Mouse (Mus musculus): Measurements from ENCODE around the gene Tnni2. TPM values are rescaled to one million over a fixed set of nuclear protein-coding genes. Genes with fewer than 3 reads are reported as not detected.

Tnni2 gene
- polyA plus RNA-seq, 1 experiment from 2014 or later: 2.4 TPM

GRCm38 (mm10) chr7:142433623-142434022, 8.0 kb upstream of the Tnni2 start:
- H3K36me3 ChIP-seq: no peaks in the 10 kb centered on the region
- ATAC-seq (ENCODE audit: borderline replicate concordance, extremely low read depth, low FRiP score, low TSS enrichment): no peak
- H3K27me3 ChIP-seq: no peaks in the 10 kb centered on the region
- peak overlapping the region; percentile 34; the same call in 1 of the 2 replicates for H3K9ac ChIP-seq
- H3K4me3 ChIP-seq: no peak overlapping the region
- H3K9me3 ChIP-seq: no peaks in the 10 kb centered on the region
- peak overlapping the region; percentile 96 for H3K27ac ChIP-seq
- H3K4me1 ChIP-seq: peaks cover 69% of the 10 kb centered on the region
- 15% methylated on average over 19 of the region's 19 CpGs for WGBS
- no peak overlapping the region; the same call in 1 of the 2 replicates for H3K4me2 ChIP-seq

- Histone ChIP-seq H3K9ac (peak within 1 kb of the TSS; percentile 34; the same call in 1 of the 2 replicates), H3K4me2 (no peak within 1 kb of the TSS; the same call in 1 of the 2 replicates), H3K4me3 (no peak within 1 kb of the TSS), H3K9me3 (no peaks in the 10 kb centered on the region), H3K4me1 (peaks cover 63% of the 10 kb centered on the region), H3K27ac (peak within 1 kb of the TSS; percentile 96), H3K27me3 (no peaks in the 10 kb centered on the region), H3K36me3 (no peaks in the 10 kb centered on the region)
- WGBS: 71% methylated on average over 10 of the region's 10 CpGs
- no peak for ATAC-seq (ENCODE audit: borderline replicate concordance, extremely low read depth, low FRiP score, low TSS enrichment)
Observed at GRCm38 (mm10) chr7:142434137-142434865, 7.3 kb upstream of the Tnni2 start, which contains the start of gene Syt8. Syt8 (plus strand) TSS chr7:142434850.

GRCm38 (mm10) chr7:142435524-142435923, 6.1 kb upstream of the Tnni2 start:
- Histone ChIP-seq H3K36me3 (no peaks in the 10 kb centered on the region), H3K27ac (peak overlapping the region; percentile 96), H3K4me2 (no peak overlapping the region), H3K9me3 (no peaks in the 10 kb centered on the region), H3K4me1 (peaks cover 54% of the 10 kb centered on the region), H3K4me3 (no peak overlapping the region), H3K27me3 (no peaks in the 10 kb centered on the region), H3K9ac (no peak overlapping the region)
- ATAC-seq (ENCODE audit: borderline replicate concordance, extremely low read depth, low FRiP score, low TSS enrichment): no peak
- 21% methylated on average over 4 of the region's 4 CpGs for WGBS

- Histone ChIP-seq H3K36me3 (no peaks in the 10 kb centered on the region), H3K9me3 (no peaks in the 10 kb centered on the region), H3K27ac (peak overlapping the region; percentile 51), H3K9ac (no peak overlapping the region), H3K4me2 (no peak overlapping the region), H3K27me3 (no peaks in the 10 kb centered on the region), H3K4me3 (no peak overlapping the region), H3K4me1 (peaks cover 48% of the 10 kb centered on the region)
- 81% methylated on average over 5 of the region's 5 CpGs for WGBS
- no peak for ATAC-seq (ENCODE audit: borderline replicate concordance, extremely low read depth, low FRiP score, low TSS enrichment)
Observed at GRCm38 (mm10) chr7:142437324-142437723, 4.3 kb upstream of the Tnni2 start.

GRCm38 (mm10) chr7:142439966-142440365, 1.6 kb upstream of the Tnni2 start:
- Histone ChIP-seq H3K27me3 (no peaks in the 10 kb centered on the region), H3K4me2 (no peak overlapping the region), H3K27ac (peak overlapping the region; percentile 64; the same call in 1 of the 2 replicates), H3K9ac (no peak overlapping the region), H3K36me3 (no peaks in the 10 kb centered on the region), H3K9me3 (no peaks in the 10 kb centered on the region), H3K4me1 (peaks cover 24% of the 10 kb centered on the region), H3K4me3 (no peak overlapping the region)
- no peak for ATAC-seq (ENCODE audit: borderline replicate concordance, extremely low read depth, low FRiP score, low TSS enrichment)
- WGBS: 80% methylated on average over 14 of the region's 14 CpGs

DNA sequence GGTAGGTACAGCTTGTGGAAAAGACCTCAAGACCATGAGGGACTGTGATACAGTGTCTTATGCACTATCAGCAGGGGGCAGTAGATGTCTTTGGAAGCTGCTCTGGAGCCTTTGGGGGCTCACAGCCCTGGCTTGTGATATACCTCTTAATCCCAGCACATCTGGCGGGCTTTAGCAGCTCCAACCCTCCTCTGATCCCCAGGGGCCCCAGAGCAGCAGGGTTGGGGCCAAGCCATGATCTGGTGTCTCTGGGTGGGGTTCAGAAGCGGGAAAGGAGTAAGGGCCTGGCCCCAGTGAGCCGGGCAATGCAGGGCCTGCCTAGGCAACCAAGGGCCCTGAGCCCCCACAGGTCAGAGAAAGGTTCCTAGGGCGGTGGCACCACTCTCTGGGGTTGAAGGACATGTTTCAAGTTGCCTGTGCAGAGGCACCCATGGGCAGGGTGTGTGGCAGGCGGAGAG, 922 bp upstream of the Tnni2 start:
- peak; percentile 81 for ATAC-seq (ENCODE audit: borderline replicate concordance, extremely low read depth, low FRiP score, low TSS enrichment)
- Histone ChIP-seq H3K4me1 (peaks cover 16% of the 10 kb centered on the region), H3K27me3 (no peaks in the 10 kb centered on the region), H3K4me3 (no peak overlapping the region), H3K27ac (peak overlapping the region; percentile 64), H3K9me3 (no peaks in the 10 kb centered on the region), H3K4me2 (no peak overlapping the region), H3K36me3 (no peaks in the 10 kb centered on the region), H3K9ac (no peak overlapping the region)
- WGBS: 46% methylated on average over 5 of the region's 5 CpGs

DNA sequence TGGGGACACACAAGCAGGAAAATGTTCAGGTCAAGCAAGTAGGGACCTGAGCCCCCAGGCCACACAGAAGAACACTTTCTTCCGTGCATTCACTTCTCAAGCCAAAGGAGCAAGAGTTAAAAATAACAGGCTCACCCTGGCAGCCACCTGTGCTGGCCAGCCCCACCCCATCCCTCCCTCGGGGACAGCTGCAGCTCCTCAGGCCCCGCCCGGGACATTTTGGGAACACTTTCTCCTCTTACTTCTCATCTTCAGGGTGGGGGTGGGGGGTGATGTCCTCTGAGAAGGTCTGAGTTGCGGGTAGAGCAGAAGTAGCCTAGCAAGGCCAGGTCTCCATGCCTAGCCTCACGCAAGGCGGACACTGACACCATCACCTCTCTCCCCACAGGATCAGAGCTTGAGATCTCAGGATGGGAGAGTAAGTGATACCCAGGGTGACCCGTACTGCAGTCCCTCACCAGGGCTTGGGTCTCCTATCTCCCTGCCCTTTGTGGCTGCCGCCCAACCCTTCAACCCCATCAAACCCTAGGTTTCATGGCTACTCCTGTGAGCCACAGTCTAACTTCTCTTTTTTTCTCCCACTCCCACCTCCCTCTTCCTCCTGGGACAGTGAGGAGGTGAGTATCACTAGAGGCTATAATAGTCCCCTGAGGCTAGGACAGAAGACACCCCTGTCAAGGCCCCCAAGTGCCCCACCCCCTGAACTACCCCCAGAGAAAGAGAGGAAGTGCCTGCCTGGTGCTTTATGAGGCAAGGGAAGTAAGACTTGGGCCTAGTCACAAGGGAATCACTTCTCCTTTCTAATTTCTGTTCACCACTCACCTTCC, 686 bp downstream of the Tnni2 start:
- H3K4me3 ChIP-seq: no peak overlapping the region
- no peaks in the 10 kb centered on the region for H3K9me3 ChIP-seq
- peaks cover 16% of the 10 kb centered on the region for H3K4me1 ChIP-seq
- no peaks in the 10 kb centered on the region for H3K27me3 ChIP-seq
- no peak overlapping the region for H3K9ac ChIP-seq
- ATAC-seq (ENCODE audit: borderline replicate concordance, extremely low read depth, low FRiP score, low TSS enrichment): no peak
- no peaks in the 10 kb centered on the region for H3K36me3 ChIP-seq
- WGBS: 68% methylated on average over 9 of the region's 9 CpGs
- H3K4me2 ChIP-seq: no peak overlapping the region
- no peak overlapping the region for H3K27ac ChIP-seq

GRCm38 (mm10) chr7:142442908-142443420, 1.4 kb downstream of the Tnni2 start:
- no peak for ATAC-seq (ENCODE audit: borderline replicate concordance, extremely low read depth, low FRiP score, low TSS enrichment)

GRCm38 (mm10) chr7:142443474-142443873, 1.9 kb downstream of the Tnni2 start:
- 78% methylated on average over 5 of the region's 5 CpGs for WGBS
- no peaks in the 10 kb centered on the region for H3K9me3 ChIP-seq
- no peak for ATAC-seq (ENCODE audit: borderline replicate concordance, extremely low read depth, low FRiP score, low TSS enrichment)
- peaks cover 16% of the 10 kb centered on the region for H3K4me1 ChIP-seq
- H3K27me3 ChIP-seq: no peaks in the 10 kb centered on the region
- H3K4me2 ChIP-seq: no peak overlapping the region
- no peak overlapping the region for H3K4me3 ChIP-seq
- H3K27ac ChIP-seq: no peak overlapping the region
- H3K36me3 ChIP-seq: no peaks in the 10 kb centered on the region
- no peak overlapping the region for H3K9ac ChIP-seq

More at GRCm38 (mm10) chr7:142442908-142443420, 1.4 kb downstream of the Tnni2 start:
- Histone ChIP-seq H3K27me3 (no peaks in the 10 kb centered on the region), H3K4me3 (no peak overlapping the region), H3K4me1 (peaks cover 16% of the 10 kb centered on the region), H3K36me3 (no peaks in the 10 kb centered on the region), H3K9me3 (no peaks in the 10 kb centered on the region), H3K4me2 (no peak overlapping the region), H3K9ac (no peak overlapping the region), H3K27ac (no peak overlapping the region)
- 89% methylated on average over 7 of the region's 7 CpGs for WGBS

- Histone ChIP-seq H3K36me3 (no peaks in the 10 kb centered on the region), H3K27me3 (no peaks in the 10 kb centered on the region), H3K4me2 (no peak overlapping the region), H3K9ac (no peak overlapping the region), H3K9me3 (no peaks in the 10 kb centered on the region), H3K4me1 (peaks cover 16% of the 10 kb centered on the region), H3K4me3 (no peak overlapping the region), H3K27ac (no peak overlapping the region)
- 89% methylated on average over 6 of the region's 6 CpGs for WGBS
- no peak for ATAC-seq (ENCODE audit: borderline replicate concordance, extremely low read depth, low FRiP score, low TSS enrichment)
Observed at GRCm38 (mm10) chr7:142444171-142444570, 2.6 kb downstream of the Tnni2 start.

DNA sequence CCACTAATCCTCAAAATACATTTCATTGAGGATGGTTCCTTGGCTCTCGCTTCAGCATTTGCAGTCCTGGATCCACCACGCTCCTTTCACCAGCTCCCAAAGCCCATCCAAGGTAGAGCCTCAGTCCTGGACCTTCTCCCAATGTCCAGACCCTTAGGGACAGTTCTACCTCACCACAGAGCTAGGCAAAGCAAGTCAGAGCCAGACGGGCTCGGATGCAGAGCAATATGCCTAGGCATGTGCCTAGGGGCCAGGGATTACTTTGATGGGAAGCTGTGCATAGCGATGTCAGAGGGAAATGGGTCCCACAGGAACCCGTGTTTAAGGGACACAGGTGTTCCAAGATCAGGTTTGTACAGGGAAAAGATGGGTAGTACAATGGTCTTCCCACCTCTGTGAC, 3.7 kb downstream of the Tnni2 start:
- H3K4me1 ChIP-seq: peaks cover 14% of the 10 kb centered on the region
- H3K9ac ChIP-seq: no peak overlapping the region
- no peaks in the 10 kb centered on the region for H3K27me3 ChIP-seq
- no peaks in the 10 kb centered on the region for H3K9me3 ChIP-seq
- no peak for ATAC-seq (ENCODE audit: borderline replicate concordance, extremely low read depth, low FRiP score, low TSS enrichment)
- no peak overlapping the region for H3K27ac ChIP-seq
- WGBS: 90% methylated on average over 6 of the region's 6 CpGs
- H3K4me3 ChIP-seq: no peak overlapping the region
- no peaks in the 10 kb centered on the region for H3K36me3 ChIP-seq
- no peak overlapping the region for H3K4me2 ChIP-seq

DNA sequence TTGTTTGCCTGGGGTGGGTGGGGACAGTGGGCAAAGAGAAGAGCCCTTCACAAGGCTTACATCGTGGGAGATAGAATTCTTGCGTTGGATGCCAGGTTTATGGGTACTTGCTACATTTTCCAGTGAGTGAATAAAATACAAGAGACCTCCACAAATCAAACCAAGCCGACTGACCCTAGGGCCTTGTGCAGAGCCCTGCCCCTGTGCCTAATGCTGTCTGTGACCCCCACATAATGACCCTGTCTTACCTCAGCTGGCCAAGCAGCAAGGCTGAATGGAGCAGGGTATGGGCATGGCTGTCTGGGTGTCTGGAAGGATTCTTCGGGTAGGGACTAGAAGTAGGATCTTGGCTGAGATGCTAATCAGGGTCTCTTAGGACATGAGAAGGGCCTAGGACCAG, 4.7 kb downstream of the Tnni2 start:
- no peak for ATAC-seq (ENCODE audit: borderline replicate concordance, extremely low read depth, low FRiP score, low TSS enrichment)
- Histone ChIP-seq H3K9me3 (no peaks in the 10 kb centered on the region), H3K27me3 (no peaks in the 10 kb centered on the region), H3K4me1 (peaks cover 6% of the 10 kb centered on the region; the same call in 1 of the 2 replicates), H3K9ac (no peak overlapping the region), H3K4me2 (no peak overlapping the region), H3K36me3 (no peaks in the 10 kb centered on the region), H3K4me3 (no peak overlapping the region), H3K27ac (no peak overlapping the region)
- WGBS: 85% methylated on average over 4 of the region's 4 CpGs

Data from lung, embryonic 15.5 days (tissue).